Mouse (Mus musculus) layer of hippocampus, adult 8-10 months (tissue): ENCODE measurements at regions not wholly inside any gene's neighbourhood (a gene's known extent, or its start where the extent isn't known, plus 50 kb on each side); places are given as distances from the start of the nearest gene placed in this dataset.
"Not testable (repeated sequence)": the region's sequence is repeated elsewhere in the genome, so short reads cannot be mapped to it uniquely, and the experiment has no call there.

Source experiments
- DNase-seq, 2 experiments: peaks; one replicate each; pipeline ENCODE4 v3.0.0; 2022; ENCODE audit warnings: low spot score in 2 of 2

- no peak for DNase-seq
Measured at GRCm38 (mm10) chr1:164744955-164745608, 51.4 kb upstream of the Dpt start.

- DNase-seq, result no peak
Measured at GRCm38 (mm10) chr1:164744499-164744898, 51.9 kb upstream of the Dpt start.

- not testable (repeated sequence) for DNase-seq
Measured at GRCm38 (mm10) chr1:164742897-164743296, 53.5 kb upstream of the Dpt start.

GRCm38 (mm10) chr1:164735646-164736045 is 60.8 kb upstream of the Dpt start:
- no peak for DNase-seq

GRCm38 (mm10) chr1:164733741-164734140 is 62.7 kb upstream of the Dpt start:
- DNase-seq, result no peak

DNA sequence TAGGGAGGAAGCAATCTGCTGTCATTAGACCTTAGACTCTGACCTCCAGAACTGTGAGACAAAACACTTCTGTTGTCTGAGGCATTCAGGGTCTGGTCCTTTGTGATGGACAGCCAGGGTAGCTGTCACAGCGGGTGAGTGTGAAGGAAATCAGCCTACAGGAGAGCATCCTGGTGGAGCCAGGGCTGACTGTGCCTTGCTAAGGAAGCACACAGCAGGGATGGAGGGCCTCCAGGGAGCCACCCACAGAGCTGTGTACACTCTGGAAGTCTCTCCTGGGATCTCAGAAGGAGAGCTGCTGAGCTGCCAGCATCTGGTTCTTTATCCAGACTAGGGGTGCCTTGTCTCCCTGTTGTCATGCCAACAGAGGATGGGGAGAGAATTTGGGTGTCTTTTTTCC is 74.4 kb upstream of the Dpt start:
- DNase-seq, result peak; percentile 52 to 54

GRCm38 (mm10) chr1:164714905-164715304 is 81.5 kb upstream of the Dpt start:
- no peak for DNase-seq

DNA sequence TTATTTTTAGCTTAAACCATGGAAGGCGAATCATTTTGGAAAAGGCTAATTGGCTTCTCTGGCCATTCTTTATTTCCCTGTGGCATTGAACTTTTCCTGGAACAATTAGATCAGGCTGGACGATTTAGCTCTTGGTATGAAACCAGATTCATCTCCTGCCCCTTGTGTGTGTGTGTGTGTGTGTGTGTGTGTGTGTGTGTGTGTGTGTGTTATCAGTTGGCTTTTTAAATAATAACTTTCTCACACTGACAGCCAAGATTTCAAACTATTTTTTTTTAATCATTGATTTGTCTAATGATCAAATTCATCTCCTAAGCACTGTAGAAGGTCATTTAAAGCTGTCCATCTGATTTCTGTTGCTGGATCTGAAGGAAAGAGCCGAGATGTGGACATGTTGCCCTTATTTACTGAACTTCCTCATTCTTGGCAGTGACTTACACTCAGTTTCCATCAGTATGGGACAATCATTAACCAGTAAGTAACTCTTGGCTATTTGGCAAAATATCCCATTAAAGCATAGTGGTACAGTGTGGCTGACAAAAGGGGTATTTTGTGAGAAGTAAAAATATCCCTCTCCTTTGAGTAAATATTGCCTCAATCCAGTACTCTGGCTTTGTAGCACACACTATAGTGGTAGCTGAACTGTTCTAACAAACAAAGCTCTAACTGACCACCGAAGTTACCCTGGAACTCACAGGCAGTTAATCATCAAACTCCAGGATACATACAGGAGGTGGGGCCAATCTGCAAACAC is 82.5 kb upstream of the Dpt start:
- DNase-seq, result no peak

DNA sequence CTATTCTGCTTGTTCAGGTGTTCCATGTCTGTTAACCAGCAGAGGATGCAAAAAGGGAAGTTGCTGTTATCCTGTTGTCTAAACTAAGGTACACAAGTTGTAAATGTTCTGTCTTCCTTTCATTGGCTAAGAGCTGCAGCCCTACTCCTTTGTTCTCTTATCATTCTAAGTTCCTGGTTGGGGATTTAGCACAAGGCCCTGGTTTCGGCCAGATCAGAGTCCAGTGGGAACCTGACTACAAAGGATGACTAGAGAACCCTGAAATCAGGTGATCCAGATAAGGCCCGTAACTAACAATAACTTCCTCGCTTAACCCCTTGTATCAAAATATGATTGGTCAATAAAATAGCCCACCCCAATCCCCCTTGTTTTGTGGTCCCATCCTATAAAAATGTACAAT is 83.9 kb upstream of the Dpt start:
- no peak for DNase-seq

- peak in 1 of 2 experiments; percentile 44 for DNase-seq
Measured at GRCm38 (mm10) chr1:164704397-164705091, 91.9 kb upstream of the Dpt start.

- no peak for DNase-seq
Measured at GRCm38 (mm10) chr1:164703560-164704131, 92.8 kb upstream of the Dpt start.

- no peak for DNase-seq
Measured at GRCm38 (mm10) chr1:164690055-164690454, 106.4 kb upstream of the Dpt start.

DNA sequence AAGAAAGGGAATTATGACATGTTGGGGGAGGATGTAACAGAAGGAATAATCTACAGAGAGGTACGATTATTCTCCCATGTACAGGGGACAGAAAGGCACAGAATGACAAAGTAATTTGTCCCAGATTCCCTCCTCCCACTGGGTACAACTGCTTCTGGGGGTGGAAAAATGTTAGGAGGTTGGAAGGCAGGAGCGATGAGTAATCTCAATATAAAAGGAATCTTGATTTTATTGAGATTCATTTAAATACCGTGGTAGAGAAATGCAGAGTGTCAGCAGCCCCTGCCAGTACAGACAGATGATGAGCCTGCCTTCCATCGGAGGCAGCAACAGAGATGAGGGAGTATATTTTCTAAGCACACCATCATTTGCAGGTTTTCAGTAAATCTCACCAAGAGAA is 107.1 kb upstream of the Dpt start:
- DNase-seq, result peak; percentile 59 to 69

DNA sequence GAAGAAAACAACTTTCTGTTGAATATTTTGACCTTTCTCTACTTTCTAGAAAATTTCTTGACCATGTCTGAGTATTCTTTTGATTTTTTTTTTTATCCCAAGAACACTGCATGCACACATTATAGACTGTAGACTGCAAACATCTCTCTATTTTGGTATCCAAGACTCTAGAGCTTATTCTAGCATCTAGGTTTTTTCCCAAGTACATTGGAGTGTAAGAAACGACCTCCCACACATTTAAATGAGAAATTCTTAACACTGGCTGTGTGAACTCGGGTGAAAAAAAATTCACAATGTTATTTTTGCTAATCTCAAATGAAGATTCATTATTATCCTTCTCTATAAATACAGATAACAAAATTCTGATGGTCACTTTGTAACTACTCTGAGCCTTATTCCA is 112.0 kb upstream of the Dpt start:
- DNase-seq, result no peak

DNA sequence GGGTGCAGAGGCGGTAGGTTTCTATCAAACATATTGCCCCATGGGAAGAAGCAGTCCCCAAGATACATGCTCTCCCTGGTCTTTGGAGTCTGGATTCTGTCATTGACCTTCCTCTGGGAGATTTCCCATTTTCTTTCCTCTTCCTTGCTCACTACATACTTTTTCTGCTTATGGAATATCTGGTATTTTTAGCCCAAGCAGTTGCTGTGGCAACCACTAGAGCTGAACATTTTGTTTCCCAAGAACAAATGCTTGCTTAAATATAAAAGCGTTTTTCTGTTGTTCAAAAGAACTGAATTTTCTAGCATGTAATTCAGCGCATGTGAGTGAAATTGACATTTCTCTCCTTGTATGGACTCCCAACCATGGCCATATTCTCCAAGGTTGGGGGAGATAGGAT is 112.7 kb upstream of the Dpt start:
- DNase-seq, result peak in 1 of 2 experiments; percentile 62

- no peak for DNase-seq
Measured at GRCm38 (mm10) chr1:164682867-164683599, 113.4 kb upstream of the Dpt start.

- no peak for DNase-seq
Measured at GRCm38 (mm10) chr1:164682426-164682825, 114.0 kb upstream of the Dpt start.

DNA sequence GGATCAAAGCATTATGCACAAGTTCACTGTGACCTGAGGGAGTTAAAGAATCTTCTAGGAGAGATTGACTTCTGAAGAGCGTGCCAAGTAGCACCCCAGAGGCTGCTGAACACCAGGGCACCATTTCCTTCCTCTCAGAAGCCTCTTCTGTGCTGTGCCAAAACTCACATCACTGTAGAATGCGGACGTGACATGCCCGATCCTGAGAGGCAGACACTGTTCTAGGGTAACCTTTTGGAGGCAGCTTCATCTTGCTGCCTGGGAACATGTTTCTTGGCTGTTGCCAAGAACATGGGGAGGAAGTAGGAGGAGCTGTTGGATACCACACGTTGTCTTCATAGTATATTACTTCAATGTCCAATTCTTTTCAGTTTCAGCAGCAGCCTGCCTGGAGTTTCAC is 114.9 kb upstream of the Dpt start:
- DNase-seq, result peak in 1 of 2 experiments; percentile 34

DNA sequence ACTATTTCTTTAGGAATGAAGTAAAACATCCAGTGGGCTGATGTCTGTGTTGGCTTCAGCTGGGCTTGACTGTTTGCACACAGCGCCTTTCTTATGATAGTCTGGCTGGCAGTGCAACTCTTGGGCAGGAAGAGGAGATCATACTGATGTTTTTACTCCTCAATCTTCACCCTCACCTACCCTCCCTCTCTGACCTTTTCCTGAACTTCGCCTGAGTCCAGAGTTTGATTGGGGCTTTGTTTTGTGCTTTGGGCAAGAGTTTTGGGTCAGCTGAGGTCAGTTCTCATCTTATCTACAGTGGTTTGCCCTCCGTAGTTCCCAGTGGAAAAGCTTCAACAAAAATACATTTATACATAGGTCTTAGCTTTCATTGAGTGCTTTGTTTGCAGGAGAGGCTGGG is 118.1 kb upstream of the Dpt start:
- DNase-seq, result no peak

GRCm38 (mm10) chr1:164652244-164652643 is 144.2 kb upstream of the Dpt start:
- no peak for DNase-seq

- no peak for DNase-seq
Measured at GRCm38 (mm10) chr1:164637901-164638462, 158.5 kb upstream of the Dpt start.
